Mouse (Mus musculus): ENCODE data around the gene Apba2.

DNA sequence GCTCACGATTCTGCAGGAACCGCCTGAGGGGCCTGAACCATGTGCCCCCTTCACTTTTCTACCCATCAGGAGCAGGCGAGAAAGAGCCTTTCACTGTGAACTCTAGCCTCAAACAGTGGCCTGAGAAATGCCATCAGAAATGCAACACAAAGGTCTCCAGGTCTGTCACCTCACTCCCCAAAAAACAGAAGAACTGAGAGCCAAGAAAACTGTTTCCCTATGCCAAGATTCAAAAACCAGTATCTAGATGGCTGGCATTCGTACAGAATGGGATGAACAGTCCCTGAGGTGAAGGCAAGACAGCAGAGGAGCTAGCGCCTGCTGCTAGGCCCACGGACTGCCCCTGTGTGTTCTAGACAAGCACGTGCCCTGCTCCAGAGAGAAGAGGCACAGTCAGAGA, 253.6 kb downstream of the Apba2 start:
- no peak for TF ChIP-seq CTCF (IDR thresholded peaks at IDR 0.05; ENCODE audit: low read depth)
- TF ChIP-seq EP300 (IDR thresholded peaks at IDR 0.05; ENCODE audit: low read depth): no peak

Data from heart, postnatal 0 days (tissue).